Mouse (Mus musculus): Measurements from ENCODE around the gene Slc38a9.

GRCm38 (mm10) chr13:112754871-112755270 lies 94.3 kb downstream of the Slc38a9 start:
- TF ChIP-seq CTCF (IDR thresholded peaks at IDR 0.05; ENCODE audit: low read depth) (no peak), EP300 (IDR thresholded peaks at IDR 0.05; ENCODE audit: low read depth) (no peak)
